Mouse (Mus musculus) bone marrow, adult 2 months (tissue): ENCODE data around the gene Polr2l. TPM values are rescaled to one million over a fixed set of nuclear protein-coding genes. Genes with fewer than 3 reads are reported as not detected.

ENCODE experiments used
- H3K27ac ChIP-seq: fragments of 200-500 bp; 2 replicates; pipeline ENCODE4 v1.5.1; 2012; ENCODE audit warnings: low read depth, mild to moderate bottlenecking, control low read depth, inconsistent platforms, low read length; ENCODE audit not compliant: control insufficient read depth, poor library complexity, insufficient read depth
- H3K4me1 ChIP-seq: fragments of 200-500 bp; 2 replicates; pipeline ENCODE4 v1.6.1; 2011; ENCODE audit warnings: low read length; ENCODE audit not compliant: control insufficient read depth, insufficient read depth
- H3K4me3 ChIP-seq: fragments of 200-500 bp; replicated peaks from 2 replicates; pipeline ENCODE3; 2011; ENCODE audit warnings: mild to moderate bottlenecking, low read depth, low read length, control low read depth; ENCODE audit not compliant: control insufficient read depth
- CTCF ChIP-seq: fragments of 200-500 bp; IDR thresholded peaks from 2 replicates; pipeline ENCODE4 v1.5.1; 2011; ENCODE audit warnings: low read length, control low read depth; ENCODE audit not compliant: control insufficient read depth, insufficient read depth
- POLR2A ChIP-seq: fragments of 200-500 bp; IDR thresholded peaks from 2 replicates; pipeline ENCODE4 v1.6.1; 2011; ENCODE audit warnings: low read depth, mild to moderate bottlenecking, control low read depth, low read length, borderline replicate concordance; ENCODE audit not compliant: control insufficient read depth
- WGBS: fragments of 180-500 bp; shearing (Covaris S2); methylation state at CpG from one replicate; pipeline ENCODE4 v1.1.7; 2018; 5-methylcytosine and 5-hydroxymethylcytosine counted together
- polyA plus RNA-seq: library from polyadenylated mRNA; stranded (reverse); fragments of >200 nt; gene quantifications from 2 replicates; pipeline ENCODE4 v1.2.4, GENCODE M21; 2011; ENCODE audit warnings: low replicate concordance; ENCODE audit not compliant: missing spikeins, insufficient read depth, insufficient read length

The Polr2l gene
- polyA plus RNA-seq, 1 experiment, result 7.9 TPM

DNA sequence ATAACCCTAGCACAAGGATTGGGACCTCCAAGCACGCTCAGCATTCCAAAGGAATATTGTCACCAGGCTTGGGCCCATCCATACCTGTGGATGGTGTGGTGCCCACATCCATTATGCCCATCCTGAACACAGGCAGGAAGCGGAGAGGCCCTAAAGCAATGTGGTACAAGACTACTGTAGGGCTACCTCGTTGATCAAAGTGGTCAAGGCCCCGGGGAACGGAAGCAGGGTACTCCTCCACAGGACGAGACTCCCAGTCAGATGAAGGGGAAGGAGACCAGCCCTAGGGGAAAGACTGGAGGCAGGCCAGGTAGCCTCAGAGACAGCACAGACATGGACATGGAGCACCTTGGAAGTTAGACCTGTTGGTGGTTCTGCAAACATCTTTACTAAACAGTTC, 2.2 kb downstream of the Polr2l start:
- TF ChIP-seq POLR2A (no peak), CTCF (no peak)
- no peak overlapping the region for H3K27ac ChIP-seq
- H3K4me1 ChIP-seq, result peaks cover 9% of the 10 kb centered on the region
- no peak overlapping the region for H3K4me3 ChIP-seq
- 81% methylated on average over 6 of the region's 6 CpGs for WGBS

DNA sequence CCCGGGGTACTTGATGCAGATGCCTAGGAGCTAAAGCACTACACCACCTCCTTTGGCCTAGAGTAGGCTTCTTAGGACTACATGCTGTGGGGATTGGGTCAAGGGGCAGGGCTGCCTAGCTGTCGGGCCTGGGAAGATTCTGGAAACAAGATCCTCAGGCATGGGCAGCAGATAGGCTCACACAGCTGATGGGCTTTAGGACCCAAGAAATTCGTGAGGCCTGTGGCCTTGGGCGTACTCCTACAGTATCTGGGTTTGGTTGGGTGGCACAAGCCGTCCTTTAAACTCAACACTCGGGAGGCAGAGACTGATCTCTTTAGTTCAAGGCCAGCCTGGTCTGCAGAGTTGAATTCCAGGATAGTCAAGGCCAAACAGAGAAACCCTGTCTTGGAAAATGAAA, 2.7 kb downstream of the Polr2l start:
- Histone ChIP-seq H3K27ac (no peak overlapping the region), H3K4me1 (peaks cover 9% of the 10 kb centered on the region), H3K4me3 (no peak overlapping the region)
- TF ChIP-seq CTCF, result no peak
- no peak for TF ChIP-seq POLR2A
- WGBS, result 76% methylated on average over 6 of the region's 6 CpGs

DNA sequence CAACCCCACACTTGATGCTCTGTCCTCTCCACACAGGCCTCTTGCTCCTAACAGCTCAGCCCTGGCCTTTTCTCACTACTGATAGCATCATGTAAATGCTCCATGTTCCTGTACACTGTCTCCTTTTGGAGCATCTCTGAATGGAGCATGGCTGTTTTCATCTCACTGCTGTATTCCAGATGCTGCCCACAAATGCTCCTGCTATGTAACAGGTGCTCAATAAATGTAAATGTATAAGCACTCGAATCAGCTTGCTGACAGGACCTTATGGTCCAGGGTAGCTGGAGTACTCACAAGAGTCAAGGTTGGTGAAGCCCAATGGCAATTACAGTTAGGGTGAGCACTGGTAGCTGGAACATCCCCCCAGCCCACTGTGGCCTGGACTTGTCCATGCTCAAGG, 3.7 kb downstream of the Polr2l start:
- Histone ChIP-seq H3K4me1 (peaks cover 11% of the 10 kb centered on the region), H3K4me3 (no peak overlapping the region), H3K27ac (no peak overlapping the region)
- WGBS, result 95% methylated on average over 1 of the region's 1 CpGs
- TF ChIP-seq POLR2A (no peak), CTCF (no peak)

DNA sequence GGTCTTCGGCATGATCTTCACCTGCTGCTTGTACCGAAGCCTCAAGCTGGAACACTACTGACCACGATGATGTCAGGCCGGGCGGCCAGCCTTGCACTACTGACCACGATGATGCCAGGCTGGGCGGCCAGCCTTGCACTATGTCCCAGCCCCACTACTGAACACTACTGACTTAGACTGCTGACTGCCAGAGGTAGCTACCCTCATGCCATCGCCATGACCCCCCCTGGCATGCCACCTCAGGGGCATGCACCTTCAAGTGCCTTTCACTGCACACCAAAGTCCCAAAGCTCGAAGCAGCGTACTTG, 4.3 kb downstream of the Polr2l start:
- Histone ChIP-seq H3K27ac (no peak overlapping the region), H3K4me3 (no peak overlapping the region), H3K4me1 (peaks cover 11% of the 10 kb centered on the region)
- WGBS, result 91% methylated on average over 10 of the region's 10 CpGs
- TF ChIP-seq CTCF, result no peak
- TF ChIP-seq POLR2A, result no peak

DNA sequence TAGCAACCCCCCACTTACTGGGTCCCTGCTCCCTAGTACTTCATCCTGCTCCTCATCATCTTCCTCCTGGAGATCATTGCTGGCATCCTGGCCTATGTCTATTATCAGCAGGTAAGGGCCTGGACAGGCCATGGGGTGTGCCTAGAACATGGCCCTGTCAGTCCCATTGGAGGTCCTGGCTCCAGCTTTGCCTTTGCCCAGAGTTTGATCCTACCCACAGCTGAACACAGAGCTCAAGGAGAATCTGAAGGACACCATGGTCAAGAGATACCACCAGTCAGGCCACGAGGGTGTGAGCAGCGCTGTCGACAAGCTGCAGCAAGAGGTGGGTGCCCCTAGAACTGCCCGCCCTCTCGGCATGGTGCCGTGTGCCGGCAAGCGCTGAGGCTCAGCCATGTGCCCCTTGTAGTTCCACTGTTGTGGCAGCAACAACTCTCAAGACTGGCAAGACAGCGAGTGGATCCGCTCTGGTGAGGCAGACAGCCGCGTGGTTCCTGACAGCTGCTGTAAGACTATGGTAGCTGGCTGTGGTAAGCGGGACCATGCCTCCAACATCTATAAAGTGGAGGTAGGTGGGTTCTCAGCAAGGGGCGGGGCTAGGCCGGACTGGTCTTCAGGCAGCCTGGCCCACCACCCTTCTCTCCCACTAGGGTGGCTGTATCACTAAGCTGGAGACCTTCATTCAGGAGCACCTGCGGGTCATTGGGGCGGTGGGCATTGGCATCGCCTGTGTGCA, 4.9 kb downstream of the Polr2l start:
- 91% methylated on average over 18 of the region's 18 CpGs for WGBS
- H3K4me3 ChIP-seq, result no peak overlapping the region
- TF ChIP-seq POLR2A, result no peak
- TF ChIP-seq CTCF, result no peak
- H3K4me1 ChIP-seq, result peaks cover 11% of the 10 kb centered on the region
- no peak overlapping the region; the same call in 1 of the 2 replicates for H3K27ac ChIP-seq

DNA sequence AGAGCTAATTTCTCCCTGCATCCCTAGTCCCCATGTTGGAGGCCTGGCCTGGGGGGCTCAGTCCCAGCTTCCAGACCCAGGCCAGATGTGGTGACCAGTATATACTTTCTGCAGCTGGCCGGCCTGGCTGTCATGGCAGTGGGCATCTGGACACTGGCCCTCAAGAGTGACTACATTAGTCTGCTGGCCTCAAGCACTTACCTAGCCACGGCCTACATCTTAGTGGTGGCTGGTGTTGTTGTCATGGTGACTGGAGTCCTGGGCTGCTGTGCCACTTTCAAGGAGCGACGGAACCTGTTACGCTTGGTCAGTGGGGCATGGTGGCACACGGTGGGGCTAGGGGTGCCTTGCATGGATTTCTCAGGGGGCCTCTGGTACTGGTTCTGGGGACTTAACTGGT, 5.6 kb downstream of the Polr2l start:
- no peak for TF ChIP-seq CTCF
- TF ChIP-seq POLR2A, result no peak
- no peak overlapping the region for H3K4me3 ChIP-seq
- H3K27ac ChIP-seq, result no peak overlapping the region
- peaks cover 11% of the 10 kb centered on the region for H3K4me1 ChIP-seq
- WGBS, result 76% methylated on average over 6 of the region's 6 CpGs

DNA sequence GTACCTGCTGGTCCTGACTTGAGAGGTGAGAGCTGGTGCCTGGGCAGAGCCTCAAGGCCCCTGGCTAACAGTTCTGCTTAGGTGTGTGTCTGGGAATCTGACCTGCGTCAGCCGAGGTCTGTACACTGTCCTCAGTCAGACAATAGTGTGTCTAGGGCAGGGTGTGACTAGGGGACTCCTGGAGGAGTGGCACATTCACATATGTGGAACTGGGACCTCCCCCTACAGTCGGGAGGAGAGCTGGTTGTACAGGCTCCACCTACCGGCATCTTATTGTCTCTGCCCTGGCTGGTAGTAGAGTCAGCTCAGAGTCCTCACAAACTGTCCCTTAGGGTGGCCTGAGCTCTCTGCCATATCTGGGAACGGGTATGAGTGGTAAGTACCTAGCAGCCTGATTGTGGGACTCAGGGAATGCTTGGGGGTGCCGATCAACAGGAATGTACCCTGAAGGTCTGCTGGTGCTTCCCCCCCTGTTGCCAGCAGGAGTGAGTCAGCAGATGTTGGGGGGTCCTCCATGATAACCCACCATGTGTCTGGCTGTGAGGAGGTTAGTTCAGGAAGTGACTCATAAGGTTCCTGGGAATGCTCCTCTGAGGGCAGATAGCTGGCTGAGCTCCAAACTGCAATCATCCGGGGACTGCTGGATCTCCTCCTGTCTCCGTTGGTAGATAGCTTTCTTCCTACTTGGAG, 6.3 kb downstream of the Polr2l start:
- 5% methylated on average over 8 of the region's 8 CpGs for WGBS
- Histone ChIP-seq H3K27ac (peak overlapping the region; percentile 81), H3K4me3 (peak overlapping the region; percentile 100), H3K4me1 (peaks cover 10% of the 10 kb centered on the region)
- TF ChIP-seq POLR2A, result no peak
- TF ChIP-seq CTCF, result peak; percentile 29; the same call in 1 of the 2 replicates

DNA sequence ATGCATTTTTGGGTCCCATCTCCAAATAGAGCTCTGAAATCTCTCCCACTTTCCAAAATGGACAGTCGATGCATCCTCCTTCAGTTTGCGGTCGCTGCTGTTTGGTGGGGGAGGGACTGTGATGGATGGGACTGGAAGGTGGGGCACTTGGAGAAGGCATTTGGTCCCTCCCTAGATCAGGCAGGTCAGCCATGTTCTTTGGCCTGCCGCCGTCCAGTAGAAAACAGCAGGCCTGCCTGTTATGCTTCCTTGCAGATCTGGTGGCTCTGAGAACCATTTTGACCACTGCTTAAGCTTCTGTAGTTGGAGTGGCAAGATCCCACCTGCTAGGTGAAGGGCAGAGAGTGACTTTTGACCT, 6.8 kb downstream of the Polr2l start:
- TF ChIP-seq POLR2A (no peak), CTCF (no peak)
- H3K4me1 ChIP-seq, result peaks cover 9% of the 10 kb centered on the region
- H3K4me3 ChIP-seq, result peak overlapping the region; percentile 100
- WGBS, result 43% methylated on average over 5 of the region's 5 CpGs
- H3K27ac ChIP-seq, result peak overlapping the region; percentile 81

DNA sequence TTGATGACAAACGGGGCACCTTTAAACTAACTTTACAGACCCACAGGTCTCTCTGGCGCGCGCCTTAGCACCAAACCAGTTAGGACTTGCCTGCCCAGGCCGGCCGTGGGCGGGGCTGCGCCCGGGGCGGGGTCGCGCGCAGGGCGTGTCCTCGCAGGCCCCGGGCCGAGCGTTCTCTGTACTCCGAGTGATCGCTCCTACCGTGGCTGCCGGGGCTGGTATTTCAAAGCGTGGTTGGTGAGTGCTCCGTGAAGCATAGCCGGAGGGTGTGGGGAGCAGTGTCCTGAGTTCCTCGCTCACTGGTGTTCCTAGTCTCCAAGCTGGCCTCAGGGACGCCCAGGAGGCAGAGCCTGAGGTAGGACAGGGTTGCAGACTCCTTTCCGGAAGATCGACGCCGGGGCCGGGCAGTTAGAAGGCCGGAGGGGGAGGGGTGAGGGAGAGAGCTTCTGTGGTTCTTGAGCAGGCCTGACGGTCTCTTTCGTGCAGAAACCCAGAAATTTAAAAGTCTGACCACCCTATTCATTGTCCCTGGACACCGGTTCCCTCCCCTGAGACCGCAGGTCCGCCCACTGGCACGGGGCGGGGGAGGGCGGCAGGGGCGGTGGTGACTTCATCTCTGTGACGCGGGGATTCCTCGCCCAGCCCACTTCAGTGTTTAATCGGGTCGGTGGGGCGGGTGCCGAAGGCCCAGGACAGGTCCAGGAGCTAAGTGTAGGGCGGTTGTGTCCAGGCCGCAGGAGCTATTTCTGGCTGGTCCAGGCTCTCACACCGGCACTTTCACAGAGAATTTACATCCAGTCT, 7.5 kb downstream of the Polr2l start, which contains the start of gene Cd151:
Gene Cd151, plus strand, starts transcription at position 163 of the 801 bp plus-strand sequence.
- 1% methylated on average over 52 of the region's 52 CpGs for WGBS
- peak within 1 kb of the TSS; percentile 81 for H3K27ac ChIP-seq
- peak within 1 kb of the TSS; percentile 100 for H3K4me3 ChIP-seq
- peaks cover 9% of the 10 kb centered on the region for H3K4me1 ChIP-seq
- TF ChIP-seq POLR2A (peak; percentile 71), CTCF (no peak; the same call in 1 of the 2 replicates)
